Mouse (Mus musculus) urinary bladder, postnatal 10 days (tissue): Measurements from ENCODE around the gene Nckap5.

ENCODE experiments used
- DNase-seq: peaks from one replicate; pipeline ENCODE4 v3.0.0; 2022; ENCODE audit warnings: low spot score

Gene Nckap5

DNA sequence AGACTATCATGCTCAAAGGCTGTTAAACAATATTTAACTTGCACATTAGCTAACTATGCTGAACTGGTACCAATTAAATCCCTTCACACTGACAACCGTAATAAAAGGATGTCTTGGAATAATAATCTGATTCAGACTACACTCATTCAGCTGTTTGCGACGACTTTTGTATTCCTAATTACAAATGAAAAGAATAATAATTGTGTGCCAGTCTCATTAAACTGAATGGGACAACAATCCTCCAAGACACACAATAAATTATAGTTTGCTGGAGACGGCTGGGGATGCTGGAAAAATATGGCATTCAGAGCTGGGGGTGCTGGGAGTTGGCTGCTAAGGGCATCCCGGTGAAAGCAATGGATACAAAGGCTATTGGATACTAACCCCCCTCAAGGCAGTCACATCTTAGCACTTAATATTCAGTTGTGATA lies 818.9 kb downstream of the Nckap5 start:
- DNase-seq: no peak

- DNase-seq: no peak
Observed at GRCm38 (mm10) chr1:126007571-126007970, 823.0 kb downstream of the Nckap5 start.

- DNase-seq: no peak
Observed at GRCm38 (mm10) chr1:126005672-126006071, 824.9 kb downstream of the Nckap5 start.

DNA sequence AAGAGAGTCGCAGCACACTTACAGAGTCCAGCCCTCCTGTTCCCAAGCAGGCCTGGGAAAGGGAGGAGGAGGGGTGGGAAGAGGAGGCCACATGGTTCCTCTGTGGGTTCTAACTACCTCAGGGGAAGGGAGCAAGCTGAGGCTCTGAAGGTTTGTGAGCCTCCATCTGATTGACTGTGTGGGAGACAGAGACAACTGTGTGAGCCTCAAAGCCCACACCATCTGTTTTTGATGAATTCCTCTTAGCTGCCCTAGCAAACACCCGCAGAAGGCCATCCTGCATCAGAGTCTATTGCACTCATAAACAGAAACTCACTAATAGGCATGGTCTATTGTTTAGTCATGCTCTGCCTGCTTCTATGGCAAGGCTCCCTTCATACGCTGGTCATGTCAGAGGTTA lies 834.1 kb downstream of the Nckap5 start:
- DNase-seq: no peak

DNA sequence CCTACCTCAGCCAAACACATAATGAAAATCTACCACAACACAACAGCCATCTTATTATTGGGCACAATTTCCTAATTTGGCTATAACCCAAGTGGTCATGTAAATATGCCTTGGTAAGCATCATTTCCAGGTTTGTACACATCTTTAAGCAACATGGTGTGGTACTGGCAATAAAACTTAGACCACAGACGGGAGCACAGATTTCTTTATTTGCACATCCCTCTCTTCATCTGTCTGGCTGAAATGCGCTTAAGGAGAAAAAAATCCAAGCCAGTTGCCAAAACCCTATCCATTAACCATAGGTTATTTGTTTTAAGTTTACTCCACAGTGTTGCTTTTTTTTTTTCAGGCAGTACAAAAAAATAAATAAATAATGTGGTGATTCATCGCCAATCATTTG lies 842.8 kb downstream of the Nckap5 start:
- DNase-seq: no peak

- DNase-seq: no peak
Observed at GRCm38 (mm10) chr1:125984570-125984969, 846.0 kb downstream of the Nckap5 start.

DNA sequence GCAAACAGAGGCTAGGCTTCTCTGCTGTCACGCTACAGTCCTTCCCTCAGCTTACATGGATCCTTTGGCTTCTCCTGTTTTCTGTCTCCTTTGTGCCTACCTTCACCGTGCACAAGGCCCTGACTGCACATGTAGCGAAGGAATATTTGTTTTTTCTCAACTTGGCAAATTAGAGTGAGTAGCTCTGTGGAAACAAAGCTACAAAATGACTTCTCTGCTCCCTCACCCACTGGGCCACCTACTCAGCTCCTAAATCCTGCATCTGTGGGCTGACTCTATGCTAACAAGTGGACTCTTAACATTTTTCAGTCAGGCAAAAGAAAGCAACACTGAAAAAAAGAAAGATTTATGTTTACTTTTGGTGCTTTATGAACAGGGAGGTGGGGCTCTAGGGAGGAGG lies 856.0 kb downstream of the Nckap5 start:
- DNase-seq: no peak

- no peak for DNase-seq
Observed at GRCm38 (mm10) chr1:125971933-125972332, 858.7 kb downstream of the Nckap5 start.

DNA sequence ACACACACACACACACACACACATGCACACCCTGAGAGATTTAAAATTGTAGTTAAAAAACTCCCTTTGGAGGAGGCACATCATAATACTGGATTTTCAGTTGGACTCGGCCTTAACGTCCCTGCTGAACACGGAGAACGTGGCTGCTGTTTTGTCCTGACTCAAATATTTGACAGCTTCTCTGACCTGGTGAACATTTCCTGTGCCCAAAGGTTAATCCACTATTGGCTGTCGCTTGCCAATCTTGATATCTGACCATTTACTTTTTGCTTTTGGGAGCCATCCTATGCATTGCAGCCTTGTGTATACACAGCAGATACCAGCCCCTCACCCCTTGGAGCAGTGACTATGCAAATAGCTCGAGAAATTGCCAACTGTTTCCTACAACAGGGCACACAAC lies 862.9 kb downstream of the Nckap5 start:
- DNase-seq: no peak

GRCm38 (mm10) chr1:125951026-125951425 lies 879.6 kb downstream of the Nckap5 start:
- DNase-seq: no peak

DNA sequence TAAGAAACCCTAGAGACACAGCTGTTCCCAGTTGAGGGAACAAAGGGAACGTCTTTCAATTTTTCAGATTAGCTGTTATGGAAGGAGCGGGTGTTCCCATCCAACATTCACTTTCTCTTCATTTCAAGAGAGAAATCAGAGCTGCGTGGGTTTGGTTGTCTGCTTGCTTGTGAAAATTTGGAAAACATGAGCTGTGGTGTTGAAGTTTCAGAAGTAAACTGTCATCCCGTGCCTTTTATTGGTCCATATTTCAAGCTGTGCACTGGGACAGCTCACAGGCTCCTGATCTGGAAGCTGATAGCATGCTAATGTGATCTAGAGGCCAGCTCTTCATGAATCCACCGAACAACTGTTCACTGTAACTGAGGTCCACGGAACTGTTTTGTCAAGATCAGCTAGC lies 881.5 kb downstream of the Nckap5 start:
- DNase-seq: no peak

DNA sequence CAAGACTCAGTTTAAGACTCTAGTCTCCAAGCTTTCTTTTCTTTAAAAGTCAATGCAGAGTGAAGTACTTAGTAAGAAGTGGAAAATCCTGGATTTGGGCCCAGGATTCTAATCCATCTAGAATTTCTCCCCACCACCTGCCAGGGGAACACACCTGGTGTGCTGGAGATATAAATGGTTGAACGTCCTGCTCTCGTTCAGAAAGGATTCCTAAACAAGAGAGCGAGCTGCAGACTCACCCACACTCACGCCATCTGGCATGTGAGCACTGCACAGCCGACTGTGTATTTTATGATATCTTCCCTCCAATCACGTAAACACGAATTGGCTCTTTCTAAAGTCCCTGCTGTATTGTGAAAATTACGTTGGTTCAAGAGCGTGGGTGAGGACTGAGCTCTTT lies 885.5 kb downstream of the Nckap5 start:
- no peak for DNase-seq

- no peak for DNase-seq
Observed at GRCm38 (mm10) chr1:125943305-125943704, 887.3 kb downstream of the Nckap5 start.

- no peak for DNase-seq
Observed at GRCm38 (mm10) chr1:125925486-125925885, 905.1 kb downstream of the Nckap5 start.

GRCm38 (mm10) chr1:125923062-125923461 lies 907.5 kb downstream of the Nckap5 start:
- DNase-seq: no peak

DNA sequence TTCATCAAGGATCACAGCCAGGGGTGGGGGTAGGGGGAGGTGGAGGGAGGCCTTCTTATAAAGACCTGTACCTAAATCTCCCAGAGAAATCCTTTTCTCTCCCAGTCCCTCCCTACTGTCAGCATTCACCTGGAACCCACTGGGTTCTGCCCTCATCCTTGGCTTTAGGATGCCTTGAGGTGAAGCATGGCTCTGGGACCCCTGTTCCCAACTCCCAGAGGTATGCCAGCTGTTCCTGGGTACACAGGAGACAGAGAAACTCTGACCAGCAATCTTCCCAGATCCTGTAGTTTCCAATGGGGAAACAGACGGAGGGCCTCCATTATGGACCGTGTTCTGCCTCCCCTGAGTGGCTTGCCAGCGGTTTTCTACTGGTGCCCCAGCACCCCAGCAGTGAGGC lies 909.9 kb downstream of the Nckap5 start:
- DNase-seq: no peak

GRCm38 (mm10) chr1:125912601-125913600 lies 917.7 kb downstream of the Nckap5 start, which contains the start of gene Lypd1:
Gene Lypd1, minus strand, starts transcription at chr1:125913101.
- DNase-seq: no peak

GRCm38 (mm10) chr1:125911901-125912445 lies 918.6 kb downstream of the Nckap5 start:
- no peak for DNase-seq

- DNase-seq: no peak
Observed at GRCm38 (mm10) chr1:125911337-125911900, 919.2 kb downstream of the Nckap5 start.

DNA sequence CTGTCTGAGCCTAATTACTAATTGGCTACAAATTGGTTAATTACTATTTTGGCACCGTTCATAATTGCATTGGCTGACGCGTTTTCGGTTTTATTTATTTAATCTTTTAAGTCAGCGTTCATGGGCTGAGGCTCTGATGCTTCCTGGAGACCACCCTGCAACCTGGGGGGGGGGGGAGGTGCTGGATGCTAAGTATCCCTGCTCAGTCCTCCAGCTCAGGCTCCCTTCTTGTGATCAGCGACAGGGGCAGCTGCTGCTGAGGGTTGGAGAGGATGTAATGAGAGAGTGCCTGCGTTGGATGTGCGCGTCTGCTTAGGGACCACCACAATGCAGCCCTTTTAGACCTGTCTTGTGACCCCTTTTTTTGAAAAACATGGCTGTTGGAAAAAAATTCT lies 919.7 kb downstream of the Nckap5 start:
- no peak for DNase-seq

- DNase-seq: no peak
Observed at GRCm38 (mm10) chr1:125910211-125910870, 920.3 kb downstream of the Nckap5 start.

- DNase-seq: no peak
Observed at GRCm38 (mm10) chr1:125893158-125893557, 937.4 kb downstream of the Nckap5 start.
